Mouse (Mus musculus) erythroid progenitor cell, adult 5-6 weeks (primary cell): ENCODE results near the gene Tbx2. TPM values are rescaled to one million over a fixed set of nuclear protein-coding genes. Genes with fewer than 3 reads are reported as not detected.

Source experiments
- ATAC-seq: replicated peaks from 2 replicates; pipeline ENCODE4 v1.8.0; 2016; ENCODE audit warnings: moderate number of reproducible peaks, mild to moderate bottlenecking, moderate TSS enrichment, inconsistent platforms; ENCODE audit not compliant: poor library complexity, low FRiP score, severe bottlenecking
- total RNA-seq, 2 experiments: library from RNA; stranded (forward) in 1 of 2; stranded (reverse) in 1 of 2; fragments of 150-400 nt in 1 of 2; fragments of 186-747, 209-891 nt in 1 of 2; gene quantifications; 2 replicates each; pipeline versions ENCODE4 v1.2.3 to v1.2.4; 2015 to 2017; ENCODE audit warnings: low replicate concordance in 2 of 2

Gene Tbx2
- total RNA-seq, 2 experiments from 2014 or later = 1.4 TPM; not detected in 1

- ATAC-seq = no peak
These were observed 6.3 kb downstream of the Tbx2 start for GRCm38 (mm10) chr11:85838424-85839257.

- no peak for ATAC-seq
These were observed 7.1 kb downstream of the Tbx2 start for GRCm38 (mm10) chr11:85839258-85840030.

- ATAC-seq = no peak
These were observed 7.9 kb downstream of the Tbx2 start for GRCm38 (mm10) chr11:85840031-85840802.

- no peak for ATAC-seq
These were observed 8.4 kb downstream of the Tbx2 start for GRCm38 (mm10) chr11:85840803-85841145.

GRCm38 (mm10) chr11:85841211-85841681 lies 8.9 kb downstream of the Tbx2 start:
- ATAC-seq = no peak

- no peak for ATAC-seq
These were observed 9.6 kb downstream of the Tbx2 start for GRCm38 (mm10) chr11:85841980-85842379.

- ATAC-seq = no peak
These were observed 10.4 kb downstream of the Tbx2 start for GRCm38 (mm10) chr11:85842596-85843346.

- ATAC-seq = peak; percentile 35; the same call in 1 of the 2 replicates
These were observed 11.0 kb downstream of the Tbx2 start for GRCm38 (mm10) chr11:85843347-85843692.

GRCm38 (mm10) chr11:85844144-85844965 lies 12.0 kb downstream of the Tbx2 start:
- ATAC-seq = peak; percentile 75

GRCm38 (mm10) chr11:85844971-85845370 lies 12.6 kb downstream of the Tbx2 start:
- ATAC-seq = no peak

- ATAC-seq = no peak
These were observed 13.6 kb downstream of the Tbx2 start for GRCm38 (mm10) chr11:85845921-85846320.

GRCm38 (mm10) chr11:85846509-85846908 lies 14.2 kb downstream of the Tbx2 start:
- ATAC-seq = no peak

- ATAC-seq = peak; percentile 47
These were observed 16.7 kb downstream of the Tbx2 start for GRCm38 (mm10) chr11:85849037-85849436.

- ATAC-seq = no peak
These were observed 17.9 kb downstream of the Tbx2 start, which contains the start of gene Gm11444 for GRCm38 (mm10) chr11:85850233-85850632. Gene Gm11444 (minus strand): TSS chr11:85850333.

- no peak for ATAC-seq
These were observed 18.4 kb downstream of the Tbx2 start for GRCm38 (mm10) chr11:85850758-85851157.

GRCm38 (mm10) chr11:85857997-85858698 lies 25.8 kb downstream of the Tbx2 start:
- ATAC-seq = no peak

GRCm38 (mm10) chr11:85864363-85864762 lies 32.0 kb downstream of the Tbx2 start:
- ATAC-seq = no peak
